Mouse (Mus musculus) heart, adult 8-10 months (tissue): ENCODE results near the gene 1700056E22Rik. TPM values are rescaled to one million over a fixed set of nuclear protein-coding genes. Genes with fewer than 3 reads are reported as not detected.
A peak's percentile ranks its signal among the peaks of the same experiment; 100 is the strongest.

Source experiments
- DNase-seq: peaks from one replicate; pipeline ENCODE4 v3.0.0; 2022; ENCODE audit warnings: low spot score
- total RNA-seq, 4 experiments: library from RNA; stranded (reverse); gene quantifications; 2 replicates each; pipeline ENCODE4 v1.2.4; 2022

The 1700056E22Rik gene
- total RNA-seq, 4 experiments from 2014 or later = 0.57 to 1.7 (median 1.2) TPM

GRCm38 (mm10) chr1:184051824-184052223 is 17.7 kb upstream of the 1700056E22Rik start:
- peak; percentile 60 for DNase-seq

GRCm38 (mm10) chr1:184051286-184051685 is 17.2 kb upstream of the 1700056E22Rik start:
- DNase-seq = no peak

- DNase-seq = no peak
These were observed 14.7 kb upstream of the 1700056E22Rik start for GRCm38 (mm10) chr1:184048675-184049418.

- DNase-seq = no peak
These were observed 13.7 kb upstream of the 1700056E22Rik start for GRCm38 (mm10) chr1:184047818-184048217.

GRCm38 (mm10) chr1:184046070-184046677 is 12.1 kb upstream of the 1700056E22Rik start:
- no peak for DNase-seq

GRCm38 (mm10) chr1:184043391-184043790 is 9.3 kb upstream of the 1700056E22Rik start:
- no peak for DNase-seq

GRCm38 (mm10) chr1:184042745-184043144 is 8.6 kb upstream of the 1700056E22Rik start:
- DNase-seq = no peak

- peak; percentile 65 for DNase-seq
These were observed 7.9 kb upstream of the 1700056E22Rik start for GRCm38 (mm10) chr1:184041778-184042573.

GRCm38 (mm10) chr1:184040906-184041305 is 6.8 kb upstream of the 1700056E22Rik start:
- DNase-seq = no peak

- DNase-seq = no peak
These were observed 6.1 kb upstream of the 1700056E22Rik start for GRCm38 (mm10) chr1:184040181-184040580.

GRCm38 (mm10) chr1:184039301-184039700 is 5.2 kb upstream of the 1700056E22Rik start:
- DNase-seq = no peak

- no peak for DNase-seq
These were observed 3.7 kb upstream of the 1700056E22Rik start for GRCm38 (mm10) chr1:184037802-184038201.

GRCm38 (mm10) chr1:184035346-184035903 is 1.3 kb upstream of the 1700056E22Rik start:
- DNase-seq = no peak

- no peak for DNase-seq
These were observed 660 bp upstream of the 1700056E22Rik start for GRCm38 (mm10) chr1:184034741-184035181.

GRCm38 (mm10) chr1:184033390-184034010 is 601 bp downstream of the 1700056E22Rik start:
- DNase-seq = no peak

GRCm38 (mm10) chr1:184032682-184033389 is 1.3 kb downstream of the 1700056E22Rik start:
- no peak for DNase-seq

- no peak for DNase-seq
These were observed 3.9 kb downstream of the 1700056E22Rik start for GRCm38 (mm10) chr1:184030070-184030802.

GRCm38 (mm10) chr1:184027039-184027438 is 7.1 kb downstream of the 1700056E22Rik start:
- DNase-seq = no peak

- no peak for DNase-seq
These were observed 9.0 kb downstream of the 1700056E22Rik start for GRCm38 (mm10) chr1:184025079-184025478.

GRCm38 (mm10) chr1:184024631-184025030 is 9.5 kb downstream of the 1700056E22Rik start:
- DNase-seq = no peak
